Mouse (Mus musculus) thymus, postnatal 0 days (tissue): ENCODE data around the gene Gm9913. TPM values are rescaled to one million over a fixed set of nuclear protein-coding genes. Genes with fewer than 3 reads are reported as not detected.
A peak's percentile ranks its signal among the peaks of the same experiment; 100 is the strongest.

Experiments used
- DNase-seq: peaks from one replicate; pipeline ENCODE4 v3.0.0-alpha.2; 2015; ENCODE audit warnings: low spot score
- polyA plus RNA-seq: library from polyadenylated mRNA; unstranded; fragments of >200 nt; fragmentation: Nextera tagmentation; extraction: Ambion mirVana; gene quantifications from 2 replicates; pipeline ENCODE4 v1.2.1, GENCODE M21; 2015

Gene Gm9913
- polyA plus RNA-seq, result 0.07 and 0.08 TPM in 2 replicates

DNA sequence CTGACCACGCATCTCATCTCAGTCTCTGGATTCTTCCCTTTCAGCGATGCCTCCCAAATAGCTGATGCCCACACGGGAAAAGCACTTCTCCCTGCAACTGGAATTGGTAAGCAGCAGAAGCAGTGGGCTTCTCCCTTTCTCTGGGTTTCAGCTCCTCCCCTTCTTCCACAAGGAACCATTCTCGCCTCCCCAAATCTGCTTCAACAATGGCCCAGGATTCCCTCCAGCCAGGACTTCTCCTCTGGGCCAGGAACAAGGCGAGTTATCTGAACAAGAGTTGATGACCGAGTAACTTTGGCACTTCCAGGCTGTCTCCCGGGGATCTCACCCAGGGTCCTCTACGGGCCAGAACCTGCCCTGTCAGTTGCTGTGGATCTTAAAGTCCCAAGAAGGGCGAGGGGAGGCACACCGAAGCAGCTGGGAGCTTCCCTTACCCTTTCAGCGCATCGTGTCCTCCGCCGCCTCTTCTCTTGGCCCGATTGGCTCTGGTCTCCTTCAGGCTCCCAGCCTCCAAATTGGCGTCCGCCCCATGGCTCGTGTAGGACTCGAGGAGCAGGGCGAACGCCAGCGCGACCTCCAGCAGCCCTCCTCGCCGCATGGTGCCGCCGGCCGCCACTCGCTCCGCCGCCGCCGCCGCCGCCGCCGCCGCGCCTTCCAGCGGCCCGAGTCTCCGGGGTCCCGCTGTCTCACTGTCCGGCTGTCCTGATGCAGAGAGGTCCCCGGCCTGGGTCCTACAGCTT, at the start of gene Gm9913:
TSS of gene Gm9913 (plus strand) at position 84 of the 740 bp plus-strand sequence.
- DNase-seq, result no peak

GRCm38 (mm10) chr2:125456059-125456789, 48.7 kb upstream of the Gm9913 start:
- peak; percentile 45 for DNase-seq

GRCm38 (mm10) chr2:125459087-125459486, 45.8 kb upstream of the Gm9913 start:
- no peak for DNase-seq

- DNase-seq, result no peak
Measured at GRCm38 (mm10) chr2:125464036-125464435, 40.9 kb upstream of the Gm9913 start.

DNA sequence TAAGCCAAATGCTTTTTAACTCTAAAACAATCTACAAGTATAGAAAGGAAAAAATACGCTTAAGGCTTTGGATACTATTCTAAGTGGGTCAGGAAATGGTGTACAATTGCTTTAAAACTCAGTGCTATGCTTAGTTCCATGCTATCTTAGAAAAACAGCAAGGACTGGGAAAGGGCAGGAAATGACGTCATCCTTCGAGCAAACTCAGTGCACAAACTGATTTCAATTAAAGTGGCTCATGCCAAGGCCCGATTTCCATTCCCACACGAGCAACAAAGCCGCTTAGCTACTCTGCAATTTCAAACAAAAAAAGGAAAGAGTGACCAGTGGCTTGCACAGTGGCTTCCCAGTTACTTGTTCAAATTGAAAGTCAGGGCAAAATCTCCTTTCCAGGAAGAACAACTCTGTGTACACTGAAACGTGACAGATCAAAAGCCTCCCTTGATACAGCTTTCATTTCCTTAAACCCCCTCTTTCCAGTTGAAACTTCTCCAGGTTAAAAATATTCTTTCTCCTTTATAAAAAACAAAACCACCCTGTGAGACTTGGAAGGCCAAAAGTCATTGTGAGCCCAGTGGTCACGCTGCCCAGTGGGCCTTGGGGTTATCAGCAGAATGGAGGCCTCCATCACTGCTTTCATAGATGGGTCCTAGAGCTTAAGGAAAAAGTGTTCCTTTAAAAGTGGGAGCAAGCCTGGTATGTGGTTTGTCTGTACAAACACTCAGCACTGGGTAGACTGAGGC, 34.2 kb upstream of the Gm9913 start:
- DNase-seq, result peak; percentile 7

- no peak for DNase-seq
Measured at GRCm38 (mm10) chr2:125471721-125472120, 33.2 kb upstream of the Gm9913 start.

GRCm38 (mm10) chr2:125473228-125473627, 31.7 kb upstream of the Gm9913 start:
- no peak for DNase-seq

GRCm38 (mm10) chr2:125474690-125475089, 30.2 kb upstream of the Gm9913 start:
- no peak for DNase-seq

- no peak for DNase-seq
Measured at GRCm38 (mm10) chr2:125476231-125476630, 28.7 kb upstream of the Gm9913 start.

DNA sequence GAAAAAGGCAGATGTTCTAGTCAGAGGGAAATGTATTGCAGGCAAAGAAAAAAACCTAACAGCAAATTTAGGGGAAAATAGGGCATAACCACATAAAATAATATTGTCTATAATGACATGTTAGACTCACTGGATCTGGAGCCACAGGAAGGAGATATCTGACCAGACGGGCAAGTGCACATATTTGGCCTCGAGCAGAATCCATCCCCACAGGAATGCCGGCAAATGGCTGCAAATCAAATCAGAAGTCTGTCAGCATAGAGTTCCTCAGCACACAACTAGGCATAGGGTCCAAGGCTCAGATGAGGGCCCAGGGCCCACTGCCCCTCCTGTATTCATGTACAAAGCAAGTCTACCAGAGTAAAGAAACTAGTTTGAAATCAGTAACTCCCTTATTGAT, 27.5 kb upstream of the Gm9913 start:
- DNase-seq, result no peak

DNA sequence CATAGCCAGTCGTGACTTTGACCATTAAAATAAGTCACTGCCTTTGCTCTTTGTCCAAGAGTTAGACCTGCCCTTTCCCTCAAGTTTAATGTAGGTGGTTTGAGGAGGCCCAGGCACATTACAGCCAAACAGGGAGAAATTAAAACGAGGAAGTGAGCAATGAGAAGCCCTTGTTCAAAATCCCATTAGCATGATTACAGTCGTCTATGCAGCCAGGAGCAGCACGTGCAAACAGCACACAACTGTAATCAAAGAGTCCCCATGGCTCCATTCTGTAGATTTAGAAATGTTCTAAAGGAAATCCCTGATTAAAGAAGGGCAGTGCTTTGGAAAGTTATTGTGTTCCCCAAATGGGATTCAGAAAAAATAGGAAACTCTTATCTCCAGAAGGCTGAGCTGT, 26.2 kb upstream of the Gm9913 start:
- DNase-seq, result no peak

DNA sequence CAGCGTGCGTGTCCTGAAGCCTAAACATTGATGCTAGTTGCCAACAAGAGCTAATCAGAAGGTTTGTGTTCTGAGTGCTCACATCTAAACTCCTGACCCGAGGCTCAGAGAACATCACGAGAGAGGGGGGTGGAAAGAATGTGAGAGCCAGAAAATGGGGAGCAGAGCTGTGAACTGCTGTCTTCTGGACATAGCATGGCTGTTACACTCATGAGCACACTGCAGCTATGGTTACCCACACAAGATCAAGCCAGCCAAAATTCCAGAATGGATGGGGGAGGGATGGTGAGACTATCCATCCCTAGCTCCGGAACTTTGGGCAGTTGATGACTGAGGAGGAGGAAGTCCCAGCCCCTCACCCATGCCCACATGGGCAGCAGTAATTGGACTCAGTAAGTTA, 24.8 kb upstream of the Gm9913 start:
- DNase-seq, result no peak

- no peak for DNase-seq
Measured at GRCm38 (mm10) chr2:125481116-125481515, 23.8 kb upstream of the Gm9913 start.

DNA sequence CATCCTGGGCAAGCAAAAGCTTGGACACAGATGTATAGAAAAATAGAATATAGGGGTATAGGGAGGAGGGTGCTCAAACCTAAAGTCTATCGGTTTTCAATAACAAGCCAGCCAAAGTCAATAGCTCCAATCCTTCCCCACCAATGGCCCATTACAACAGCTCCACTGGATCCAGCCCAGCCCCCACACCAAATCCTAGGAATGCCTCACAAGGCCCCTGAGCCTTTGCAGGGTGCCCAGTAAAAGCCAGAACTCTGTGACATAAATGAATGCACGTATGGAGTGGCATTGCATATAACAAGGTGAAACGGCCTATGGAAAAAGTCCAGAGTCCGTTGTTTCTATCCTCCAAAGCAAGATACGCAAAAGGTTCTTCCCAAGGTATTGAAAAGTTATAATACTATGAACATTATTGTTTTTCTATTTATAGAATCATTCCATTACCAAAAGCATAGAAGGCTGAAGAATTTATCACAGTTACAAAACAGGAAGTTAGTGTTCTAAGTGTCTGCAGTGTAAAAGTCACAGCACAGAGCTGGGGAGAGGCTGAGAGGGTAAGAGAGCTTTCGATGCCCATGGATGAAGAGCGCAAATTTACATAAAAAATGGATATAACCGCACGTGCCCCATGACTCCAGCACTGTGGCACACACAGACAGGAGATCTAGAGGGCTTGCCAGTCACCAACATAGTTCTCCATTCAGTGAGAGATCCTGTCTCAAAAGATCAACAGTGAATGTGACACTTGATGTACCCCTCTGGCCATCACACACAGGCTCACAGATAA, 23.2 kb upstream of the Gm9913 start:
- DNase-seq, result no peak

DNA sequence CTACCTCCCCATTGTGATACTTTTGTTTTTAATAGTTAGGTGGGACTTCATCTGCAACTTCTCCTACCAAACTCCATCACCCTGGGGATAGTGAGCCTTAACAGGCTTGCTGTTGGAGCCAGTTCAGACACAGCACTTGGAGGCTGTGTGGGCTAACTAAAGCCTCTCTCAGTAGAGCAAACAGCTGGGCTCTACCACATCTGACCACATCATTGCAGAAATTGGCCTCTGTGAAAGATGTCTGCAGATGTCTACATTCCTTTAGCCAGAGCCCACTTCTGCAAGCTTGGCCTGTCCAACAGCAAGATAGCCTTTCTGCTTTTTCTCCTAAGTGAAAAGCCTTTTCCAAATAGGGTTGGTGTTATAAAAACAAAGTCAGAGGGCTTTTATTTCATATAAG, 20.7 kb upstream of the Gm9913 start:
- DNase-seq, result no peak

GRCm38 (mm10) chr2:125484910-125485309, 20.0 kb upstream of the Gm9913 start:
- DNase-seq, result no peak

- DNase-seq, result no peak
Measured at GRCm38 (mm10) chr2:125489979-125490378, 14.9 kb upstream of the Gm9913 start.

GRCm38 (mm10) chr2:125492050-125492900, 12.6 kb upstream of the Gm9913 start:
- no peak for DNase-seq

GRCm38 (mm10) chr2:125494291-125494690, 10.6 kb upstream of the Gm9913 start:
- no peak for DNase-seq
